Mouse (Mus musculus): ENCODE data around the gene Cxxc4. TPM values are rescaled to one million over a fixed set of nuclear protein-coding genes. Genes with fewer than 3 reads are reported as not detected.

Gene Cxxc4
- polyA plus RNA-seq, 1 experiment from 2014 or later, result 1.3 TPM

GRCm38 (mm10) chr3:134281527-134282370, 45.5 kb downstream of the Cxxc4 start:
- no peaks in the 10 kb centered on the region for H3K27me3 ChIP-seq (replicated peaks; ENCODE audit: control insufficient read depth, insufficient read depth, low read length)
- no peaks in the 10 kb centered on the region for H3K9me3 ChIP-seq (ENCODE audit: control insufficient read depth)
- H3K4me2 ChIP-seq (replicated peaks; ENCODE audit: low read depth), result peak overlapping the region; percentile 6; the same call in 1 of the 2 replicates
- no peak for ATAC-seq
- H3K27ac ChIP-seq (ENCODE audit: low read depth, low read length), result no peak overlapping the region
- no peaks in the 10 kb centered on the region for H3K4me1 ChIP-seq (replicated peaks; ENCODE audit: control insufficient read depth, insufficient read depth, low read length)
- WGBS, result 36% methylated on average over 14 of the region's 14 CpGs
- TF ChIP-seq CTCF (IDR thresholded peaks at IDR 0.05; ENCODE audit: low read depth), result no peak
- H3K36me3 ChIP-seq (ENCODE audit: control insufficient read depth, insufficient read depth), result no peaks in the 10 kb centered on the region
- H3K9ac ChIP-seq (ENCODE audit: low read depth, low read length), result no peak overlapping the region
- no peak overlapping the region for H3K4me3 ChIP-seq (ENCODE audit: low read depth, low read length)

- Histone ChIP-seq H3K4me3 (ENCODE audit: low read depth, low read length) (no peak overlapping the region), H3K27me3 (replicated peaks; ENCODE audit: control insufficient read depth, insufficient read depth, low read length) (no peaks in the 10 kb centered on the region), H3K4me1 (replicated peaks; ENCODE audit: control insufficient read depth, insufficient read depth, low read length) (no peaks in the 10 kb centered on the region), H3K27ac (ENCODE audit: low read depth, low read length) (no peak overlapping the region), H3K9ac (ENCODE audit: low read depth, low read length) (no peak overlapping the region), H3K36me3 (ENCODE audit: control insufficient read depth, insufficient read depth) (no peaks in the 10 kb centered on the region), H3K4me2 (replicated peaks; ENCODE audit: low read depth) (no peak overlapping the region), H3K9me3 (ENCODE audit: control insufficient read depth) (no peaks in the 10 kb centered on the region)
- 71% methylated on average over 6 of the region's 6 CpGs for WGBS
- no peak for TF ChIP-seq CTCF (IDR thresholded peaks at IDR 0.05; ENCODE audit: low read depth)
- ATAC-seq, result no peak
These were observed 58.9 kb downstream of the Cxxc4 start for GRCm38 (mm10) chr3:134295217-134295616.

- no peaks in the 10 kb centered on the region for H3K36me3 ChIP-seq (ENCODE audit: control insufficient read depth, insufficient read depth)
- peak overlapping the region; percentile 37 for H3K4me2 ChIP-seq (replicated peaks; ENCODE audit: low read depth)
- H3K9me3 ChIP-seq (ENCODE audit: control insufficient read depth), result no peaks in the 10 kb centered on the region
- H3K27me3 ChIP-seq (replicated peaks; ENCODE audit: control insufficient read depth, insufficient read depth, low read length), result no peaks in the 10 kb centered on the region
- TF ChIP-seq CTCF (IDR thresholded peaks at IDR 0.05; ENCODE audit: low read depth), result no peak
- ATAC-seq, result no peak
- no peak overlapping the region for H3K9ac ChIP-seq (ENCODE audit: low read depth, low read length)
- no peak overlapping the region for H3K27ac ChIP-seq (ENCODE audit: low read depth, low read length)
- H3K4me3 ChIP-seq (ENCODE audit: low read depth, low read length), result no peak overlapping the region
- 34% methylated on average over 21 of the region's 21 CpGs for WGBS
- no peaks in the 10 kb centered on the region for H3K4me1 ChIP-seq (replicated peaks; ENCODE audit: control insufficient read depth, insufficient read depth, low read length)
These were observed 66.6 kb downstream of the Cxxc4 start for GRCm38 (mm10) chr3:134302681-134303491.

GRCm38 (mm10) chr3:134303492-134303808, 67.2 kb downstream of the Cxxc4 start:
- Histone ChIP-seq H3K27me3 (replicated peaks; ENCODE audit: control insufficient read depth, insufficient read depth, low read length) (no peaks in the 10 kb centered on the region), H3K9me3 (ENCODE audit: control insufficient read depth) (no peaks in the 10 kb centered on the region), H3K36me3 (ENCODE audit: control insufficient read depth, insufficient read depth) (no peaks in the 10 kb centered on the region), H3K4me3 (ENCODE audit: low read depth, low read length) (no peak overlapping the region), H3K4me1 (replicated peaks; ENCODE audit: control insufficient read depth, insufficient read depth, low read length) (no peaks in the 10 kb centered on the region), H3K9ac (ENCODE audit: low read depth, low read length) (no peak overlapping the region), H3K27ac (ENCODE audit: low read depth, low read length) (no peak overlapping the region), H3K4me2 (replicated peaks; ENCODE audit: low read depth) (no peak overlapping the region)
- TF ChIP-seq CTCF (IDR thresholded peaks at IDR 0.05; ENCODE audit: low read depth), result no peak
- WGBS, result 64% methylated on average over 3 of the region's 3 CpGs
- no peak for ATAC-seq

- H3K9me3 ChIP-seq (ENCODE audit: control insufficient read depth), result no peaks in the 10 kb centered on the region
- H3K36me3 ChIP-seq (ENCODE audit: control insufficient read depth, insufficient read depth), result no peaks in the 10 kb centered on the region
- H3K27ac ChIP-seq (ENCODE audit: low read depth, low read length), result no peak overlapping the region
- H3K4me3 ChIP-seq (ENCODE audit: low read depth, low read length), result no peak overlapping the region
- H3K4me1 ChIP-seq (replicated peaks; ENCODE audit: control insufficient read depth, insufficient read depth, low read length), result no peaks in the 10 kb centered on the region
- H3K9ac ChIP-seq (ENCODE audit: low read depth, low read length), result no peak overlapping the region
- no peak overlapping the region for H3K4me2 ChIP-seq (replicated peaks; ENCODE audit: low read depth)
- TF ChIP-seq CTCF (IDR thresholded peaks at IDR 0.05; ENCODE audit: low read depth), result no peak
- WGBS, result 44% methylated on average over 4 of the region's 4 CpGs
- no peak for ATAC-seq
- H3K27me3 ChIP-seq (replicated peaks; ENCODE audit: control insufficient read depth, insufficient read depth, low read length), result no peaks in the 10 kb centered on the region
These were observed 70.2 kb downstream of the Cxxc4 start for GRCm38 (mm10) chr3:134306507-134306906.

GRCm38 (mm10) chr3:134307801-134308200, 71.5 kb downstream of the Cxxc4 start:
- Histone ChIP-seq H3K27me3 (replicated peaks; ENCODE audit: control insufficient read depth, insufficient read depth, low read length) (no peaks in the 10 kb centered on the region), H3K27ac (ENCODE audit: low read depth, low read length) (no peak overlapping the region), H3K9ac (ENCODE audit: low read depth, low read length) (no peak overlapping the region), H3K4me2 (replicated peaks; ENCODE audit: low read depth) (no peak overlapping the region), H3K4me3 (ENCODE audit: low read depth, low read length) (no peak overlapping the region), H3K9me3 (ENCODE audit: control insufficient read depth) (no peaks in the 10 kb centered on the region), H3K36me3 (ENCODE audit: control insufficient read depth, insufficient read depth) (no peaks in the 10 kb centered on the region), H3K4me1 (replicated peaks; ENCODE audit: control insufficient read depth, insufficient read depth, low read length) (no peaks in the 10 kb centered on the region)
- no peak for ATAC-seq
- peak; percentile 26; the same call in 1 of the 2 replicates for TF ChIP-seq CTCF (IDR thresholded peaks at IDR 0.05; ENCODE audit: low read depth)

MicroRNA genes within 50 kb of the gene (microRNA counts, 519-probe panel; counts per million panel counts)
- not detected for microRNA mmu-miR-1895

Small RNAs within 50 kb of the gene (microRNA-seq; reads per million reads assigned to microRNA genes)
- not detected for gene Mir1895

Measured in intestine, postnatal 0 days (tissue).